Mouse (Mus musculus) liver, embryonic 13.5 days (tissue): ENCODE measurements around the gene Cux2. TPM values are rescaled to one million over a fixed set of nuclear protein-coding genes. Genes with fewer than 3 reads are reported as not detected.

Experiments used
- ATAC-seq: fragments of 200-750 bp; cut with Nextera tagmentation; 2 replicates; pipeline ENCODE4 v1.8.0; 2017; ENCODE audit warnings: low read depth, mild to moderate bottlenecking, moderate number of reproducible peaks, moderate library complexity
- DNase-seq: peaks from one replicate; pipeline ENCODE4 v3.0.0; 2022
- H3K27ac ChIP-seq: fragments of 300-500 bp; sonication (generic); 2 replicates; pipeline ENCODE4 v1.5.1; 2015; ENCODE audit warnings: moderate library complexity, mild to moderate bottlenecking, inconsistent platforms
- H3K27me3 ChIP-seq: fragments of 300-500 bp; sonication (generic); 2 replicates; pipeline ENCODE4 v1.6.1; 2015; ENCODE audit warnings: mild to moderate bottlenecking, inconsistent platforms
- H3K36me3 ChIP-seq: fragments of 300-500 bp; sonication (generic); 2 replicates; pipeline ENCODE4 v1.6.1; 2015; ENCODE audit warnings: mild to moderate bottlenecking, inconsistent platforms
- H3K4me1 ChIP-seq: fragments of 300-500 bp; sonication (generic); replicated peaks from 2 replicates; pipeline ENCODE4 v1.6.1; 2015; ENCODE audit warnings: inconsistent platforms
- H3K4me2 ChIP-seq: fragments of 300-500 bp; sonication (generic); 2 replicates; pipeline ENCODE4 v1.6.1; 2015; ENCODE audit warnings: inconsistent platforms, mild to moderate bottlenecking, moderate library complexity
- H3K4me3 ChIP-seq: fragments of 300-500 bp; sonication (generic); replicated peaks from 2 replicates; pipeline ENCODE4 v1.5.1; 2015; ENCODE audit warnings: mild to moderate bottlenecking, inconsistent platforms
- H3K9ac ChIP-seq: fragments of 300-500 bp; sonication (generic); 2 replicates; pipeline ENCODE4 v1.6.1; 2015; ENCODE audit warnings: mild to moderate bottlenecking, inconsistent platforms
- H3K9me3 ChIP-seq: fragments of 300-500 bp; sonication (generic); replicated peaks from 2 replicates; pipeline ENCODE4 v1.6.1; 2016; ENCODE audit warnings: inconsistent platforms
- WGBS: fragments of 180-500 bp; shearing (Covaris S2); methylation state at CpG from one replicate; pipeline ENCODE4 v1.1.7; 2015; ENCODE audit not compliant: insufficient replicate concordance; 5-methylcytosine and 5-hydroxymethylcytosine counted together
- microRNA-seq: library from miRNA; unstranded; fragments of <30 nt; microRNA quantifications from one replicate; pipeline ENCODE4, GENCODE M21; 2016
- polyA plus RNA-seq: library from polyadenylated mRNA; unstranded; fragments of >200 nt; fragmentation: Nextera tagmentation; extraction: Ambion mirVana; gene quantifications from 2 replicates; pipeline ENCODE4 v1.2.1, GENCODE M21; 2015

Gene Cux2
- polyA plus RNA-seq, 1 experiment from 2014 or later = 0.59 TPM

GRCm38 (mm10) chr5:121812526-121813243 lies 237.2 kb downstream of the Cux2 start:
- H3K36me3 ChIP-seq = peaks cover 86% of the 10 kb centered on the region
- no peaks in the 10 kb centered on the region for H3K9me3 ChIP-seq
- no peak overlapping the region for H3K4me3 ChIP-seq
- peaks cover 36% of the 10 kb centered on the region for H3K4me1 ChIP-seq
- DNase-seq = no peak
- ATAC-seq = no peak
- no peak overlapping the region for H3K4me2 ChIP-seq
- H3K27ac ChIP-seq = no peak overlapping the region
- H3K27me3 ChIP-seq = no peaks in the 10 kb centered on the region
- H3K9ac ChIP-seq = no peak overlapping the region
- 67% methylated on average over 7 of the region's 7 CpGs for WGBS

- Histone ChIP-seq H3K27ac (no peak overlapping the region), H3K4me1 (peaks cover 36% of the 10 kb centered on the region), H3K9ac (no peak overlapping the region), H3K9me3 (no peaks in the 10 kb centered on the region), H3K4me2 (no peak overlapping the region), H3K27me3 (no peaks in the 10 kb centered on the region), H3K36me3 (peaks cover 76% of the 10 kb centered on the region), H3K4me3 (no peak overlapping the region)
- WGBS = 58% methylated on average over 5 of the region's 5 CpGs
- ATAC-seq (0 out of 2 replicates have a peak, but pooled peaks have one; percentile 16), DNase-seq (no peak)
These were observed 238.4 kb downstream of the Cux2 start for GRCm38 (mm10) chr5:121811485-121811931.

GRCm38 (mm10) chr5:121810331-121811151 lies 239.4 kb downstream of the Cux2 start:
- DNase-seq (no peak), ATAC-seq (no peak)
- peaks cover 75% of the 10 kb centered on the region for H3K36me3 ChIP-seq
- no peak overlapping the region for H3K4me2 ChIP-seq
- WGBS = 81% methylated on average over 17 of the region's 17 CpGs
- H3K4me3 ChIP-seq = no peak overlapping the region
- H3K27me3 ChIP-seq = no peaks in the 10 kb centered on the region
- H3K9ac ChIP-seq = no peak overlapping the region
- H3K4me1 ChIP-seq = peaks cover 36% of the 10 kb centered on the region
- H3K27ac ChIP-seq = no peak overlapping the region
- H3K9me3 ChIP-seq = no peaks in the 10 kb centered on the region

- Histone ChIP-seq H3K27me3 (no peaks in the 10 kb centered on the region), H3K4me1 (peaks cover 36% of the 10 kb centered on the region), H3K4me3 (no peak overlapping the region), H3K36me3 (peaks cover 74% of the 10 kb centered on the region), H3K4me2 (no peak overlapping the region), H3K9me3 (no peaks in the 10 kb centered on the region), H3K27ac (no peak overlapping the region), H3K9ac (no peak overlapping the region)
- DNase-seq = no peak
- no peak for ATAC-seq
- 68% methylated on average over 5 of the region's 5 CpGs for WGBS
These were observed 240.2 kb downstream of the Cux2 start for GRCm38 (mm10) chr5:121809667-121810224.

- no peaks in the 10 kb centered on the region for H3K27me3 ChIP-seq
- H3K4me3 ChIP-seq = no peak overlapping the region
- H3K4me1 ChIP-seq = peaks cover 34% of the 10 kb centered on the region
- no peak overlapping the region for H3K27ac ChIP-seq
- no peaks in the 10 kb centered on the region for H3K9me3 ChIP-seq
- ATAC-seq (no peak), DNase-seq (no peak)
- H3K36me3 ChIP-seq = peaks cover 75% of the 10 kb centered on the region
- no peak overlapping the region for H3K4me2 ChIP-seq
- H3K9ac ChIP-seq = no peak overlapping the region
- 80% methylated on average over 2 of the region's 2 CpGs for WGBS
These were observed 241.7 kb downstream of the Cux2 start for GRCm38 (mm10) chr5:121808202-121808601.

- H3K9ac ChIP-seq = no peak overlapping the region
- H3K27me3 ChIP-seq = no peaks in the 10 kb centered on the region
- no peak for ATAC-seq
- peaks cover 74% of the 10 kb centered on the region for H3K36me3 ChIP-seq
- H3K4me1 ChIP-seq = peaks cover 26% of the 10 kb centered on the region
- no peak overlapping the region for H3K27ac ChIP-seq
- 75% methylated on average over 3 of the region's 3 CpGs for WGBS
- no peak overlapping the region for H3K4me2 ChIP-seq
- H3K9me3 ChIP-seq = no peaks in the 10 kb centered on the region
- H3K4me3 ChIP-seq = no peak overlapping the region
- DNase-seq = no peak
These were observed 242.7 kb downstream of the Cux2 start for GRCm38 (mm10) chr5:121807186-121807585.

Small RNAs within 50 kb of the gene (microRNA-seq; reads per million reads assigned to microRNA genes)
- gene Mir7031 = not detected

Other genes starting within 250 kb of the Cux2 start
- 6.1 TPM in 2 replicates for gene Sh2b3, start 212.5 kb downstream of the Cux2 start, polyA plus RNA-seq
- gene Pheta1, start 201.1 kb downstream of the Cux2 start, polyA plus RNA-seq = 3.7 and 4.0 TPM in 2 replicates
- 0.70 and 11.9 TPM in 2 replicates for gene Myl2, start 50.8 kb upstream of the Cux2 start, polyA plus RNA-seq
- gene Ccdc63, start 90.7 kb upstream of the Cux2 start, polyA plus RNA-seq = 0.14 TPM in 1 of 2 replicates, not detected in the other
- gene Ppp1cc, start 108.2 kb upstream of the Cux2 start, polyA plus RNA-seq = 164 and 177 TPM in 2 replicates
- 1.4 and 2.1 TPM in 2 replicates for gene Hvcn1, start 156.7 kb upstream of the Cux2 start, polyA plus RNA-seq
- 0.68 and 1.1 TPM in 2 replicates for gene Tctn1, start 214.4 kb upstream of the Cux2 start, polyA plus RNA-seq
- gene Pptc7, start 234.3 kb upstream of the Cux2 start, polyA plus RNA-seq = 3.4 and 3.5 TPM in 2 replicates